Mouse (Mus musculus) CH12.LX (cell line): ENCODE data around the gene Ifngr2.

Experiments used
- BHLHE40 ChIP-seq: IDR thresholded peaks from 2 replicates; pipeline ENCODE4 v1.6.1; 2011; ENCODE audit warnings: mild to moderate bottlenecking, low read depth, low read length, improper control_type of control experiment
- CTCF ChIP-seq, 2 experiments: IDR thresholded peaks in 1 of 2; conservative IDR thresholded peaks in 1 of 2; 2 replicates each; pipeline ENCODE4 v1.5.1; 2011 to 2012; ENCODE audit warnings: low read depth in 2 of 2, low read length in 2 of 2, improper control_type of control experiment in 1 of 2, inconsistent platforms in 1 of 2, mild to moderate bottlenecking in 1 of 2, moderate library complexity in 1 of 2
- MEF2A ChIP-seq: IDR thresholded peaks from 2 replicates; pipeline ENCODE4 v1.6.1; 2014; ENCODE audit warnings: low read depth, mild to moderate bottlenecking, inconsistent platforms, low read length, improper control_type of control experiment, borderline replicate concordance
- NRF1 ChIP-seq: IDR thresholded peaks from 2 replicates; pipeline ENCODE4 v1.6.1; 2014; ENCODE audit warnings: low read depth, mild to moderate bottlenecking, inconsistent platforms, low read length, improper control_type of control experiment, moderate library complexity
- POLR2A ChIP-seq: IDR thresholded peaks from 2 replicates; pipeline ENCODE4 v1.6.1; 2011; ENCODE audit warnings: low read depth, mild to moderate bottlenecking, improper control_type of control experiment, low read length
- TCF12 ChIP-seq: IDR thresholded peaks from 2 replicates; pipeline ENCODE4 v1.6.1; 2014; ENCODE audit warnings: low read depth, mild to moderate bottlenecking, inconsistent platforms, low read length, improper control_type of control experiment

GRCm38 (mm10) chr16:91536372-91536771, 10.5 kb upstream of the Ifngr2 start:
- TF ChIP-seq MEF2A (no peak), POLR2A (no peak), CTCF (conservative IDR thresholded peaks at IDR 0.05 in 1 of 2, IDR thresholded peaks at IDR 0.05 in 1 of 2; ENCODE audit: low read depth in 2 of 2, low read length in 2 of 2) (no peak), BHLHE40 (no peak), TCF12 (no peak), NRF1 (no peak)
